Mouse (Mus musculus) intestine, embryonic 16.5 days (tissue): ENCODE results near the gene Atrx. TPM values are rescaled to one million over a fixed set of nuclear protein-coding genes. Genes with fewer than 3 reads are reported as not detected.
"Not testable (repeated sequence)": the region's sequence is repeated elsewhere in the genome, so short reads cannot be mapped to it uniquely, and the experiment has no call there.

ENCODE experiments used
- ATAC-seq: fragments of 200-750 bp; cut with Nextera tagmentation; 2 replicates; pipeline ENCODE4 v1.8.0; 2017; ENCODE audit warnings: moderate TSS enrichment, moderate library complexity
- H3K27ac ChIP-seq: fragments of 300-500 bp; sonication (generic); 2 replicates; pipeline ENCODE4 v1.5.1; 2014; ENCODE audit warnings: mild to moderate bottlenecking, low read length
- H3K27me3 ChIP-seq: fragments of 300-500 bp; sonication (generic); replicated peaks from 2 replicates; pipeline ENCODE4 v1.6.1; 2014; ENCODE audit warnings: low read length, control low read depth, mixed read lengths; ENCODE audit not compliant: control insufficient read depth, insufficient read depth
- H3K36me3 ChIP-seq: fragments of 300-500 bp; sonication (generic); 2 replicates; pipeline ENCODE4 v1.6.1; 2014; ENCODE audit warnings: low read length, control low read depth; ENCODE audit not compliant: control insufficient read depth, insufficient read depth
- H3K4me1 ChIP-seq: fragments of 300-500 bp; sonication (generic); 2 replicates; pipeline ENCODE4 v1.6.1; 2014; ENCODE audit warnings: low read length, control low read depth, mixed read lengths; ENCODE audit not compliant: control insufficient read depth, insufficient read depth
- H3K4me2 ChIP-seq: fragments of 300-500 bp; sonication (generic); 2 replicates; pipeline ENCODE4 v1.6.1; 2014; ENCODE audit warnings: low read depth, low read length, control low read depth
- H3K4me3 ChIP-seq: fragments of 300-500 bp; sonication (generic); 2 replicates; pipeline ENCODE4 v1.5.1; 2014; ENCODE audit warnings: mild to moderate bottlenecking, low read length
- H3K9ac ChIP-seq: fragments of 300-500 bp; sonication (generic); 2 replicates; pipeline ENCODE4 v1.6.1; 2014; ENCODE audit warnings: low read depth, low read length
- H3K9me3 ChIP-seq: fragments of 300-500 bp; sonication (generic); 2 replicates; pipeline ENCODE4 v1.6.1; 2016; ENCODE audit warnings: low read length, control low read depth; ENCODE audit not compliant: control insufficient read depth
- WGBS: fragments of 180-500 bp; shearing (Covaris S2); extraction: QIAGEN DNeasy Blood & Tissue Kit; methylation state at CpG from one replicate; pipeline ENCODE4 v1.1.7; 2014; 5-methylcytosine and 5-hydroxymethylcytosine counted together
- polyA plus RNA-seq: library from polyadenylated mRNA; unstranded; fragments of >200 nt; fragmentation: Nextera tagmentation; extraction: Ambion mirVana; gene quantifications from 2 replicates; pipeline ENCODE4 v1.2.1, GENCODE M21; 2015

Atrx gene
- polyA plus RNA-seq, 1 experiment from 2014 or later, result 111 TPM

DNA sequence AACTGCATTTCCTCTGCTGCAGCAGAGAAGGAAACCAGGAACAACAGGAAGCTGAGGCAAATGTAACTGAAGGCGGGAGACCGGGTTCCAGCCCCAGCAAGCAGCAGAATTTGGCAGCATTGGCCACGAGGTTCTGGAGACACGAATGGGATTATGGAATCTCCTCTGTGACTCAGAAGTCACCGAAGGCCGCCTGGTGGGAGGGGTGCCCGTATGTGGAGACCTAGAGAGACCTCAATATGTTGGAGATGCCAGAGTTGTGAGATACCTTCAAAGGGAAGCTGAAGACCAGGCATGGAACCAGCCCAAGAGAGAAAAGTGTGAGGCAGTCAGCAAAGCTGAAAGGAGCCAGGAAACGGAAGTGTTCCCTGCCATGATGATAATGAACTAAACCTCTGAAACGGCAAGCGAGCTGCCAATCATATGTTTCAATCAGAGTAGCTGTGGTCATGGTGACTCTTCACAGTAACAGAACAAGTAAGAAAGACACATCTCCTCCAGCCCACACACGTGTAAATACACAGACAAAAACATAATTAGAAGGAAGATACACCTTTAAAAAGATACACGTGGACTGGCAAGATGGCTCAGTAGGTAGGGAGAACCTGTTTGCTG lies 3.0 kb downstream of the Atrx start:
- no peak overlapping the region for H3K27ac ChIP-seq
- H3K9ac ChIP-seq, result no peak overlapping the region
- no peaks in the 10 kb centered on the region for H3K36me3 ChIP-seq
- H3K9me3 ChIP-seq, result no peaks in the 10 kb centered on the region
- H3K4me3 ChIP-seq, result no peak overlapping the region
- H3K27me3 ChIP-seq, result no peaks in the 10 kb centered on the region
- ATAC-seq, result no peak
- no peak overlapping the region for H3K4me2 ChIP-seq
- 63% methylated on average over 12 of the region's 12 CpGs for WGBS
- no peaks in the 10 kb centered on the region for H3K4me1 ChIP-seq

- H3K27me3 ChIP-seq, result no peaks in the 10 kb centered on the region
- no peak overlapping the region for H3K9ac ChIP-seq
- no peak overlapping the region for H3K27ac ChIP-seq
- WGBS, result 94% methylated on average over 5 of the region's 5 CpGs
- H3K36me3 ChIP-seq, result no peaks in the 10 kb centered on the region
- no peak overlapping the region for H3K4me3 ChIP-seq
- no peaks in the 10 kb centered on the region for H3K4me1 ChIP-seq
- H3K4me2 ChIP-seq, result no peak overlapping the region
- no peaks in the 10 kb centered on the region for H3K9me3 ChIP-seq
- no peak for ATAC-seq
These were observed 4.7 kb downstream of the Atrx start for GRCm38 (mm10) chrX:105924326-105925070.

DNA sequence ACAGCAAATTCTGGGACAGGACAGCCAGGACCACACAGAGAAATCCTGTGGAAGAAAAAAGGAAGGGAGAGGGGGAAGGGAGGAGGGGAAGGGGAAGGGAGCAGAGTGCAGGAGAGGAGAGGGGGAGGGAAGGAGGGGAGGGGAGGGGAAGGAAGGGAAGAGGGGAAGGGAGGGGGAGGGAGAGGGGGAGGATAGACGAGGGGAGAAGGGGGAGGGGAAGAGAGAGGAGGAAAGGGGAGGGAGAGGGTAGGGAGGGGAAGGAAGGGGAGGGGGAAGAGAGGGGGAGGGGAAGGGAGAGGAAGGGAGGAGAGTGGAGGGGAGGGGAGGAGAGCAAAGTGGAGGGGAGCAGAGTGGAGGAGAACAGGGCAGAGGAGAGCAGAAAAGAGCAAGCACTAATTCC lies 5.3 kb downstream of the Atrx start:
- Histone ChIP-seq H3K4me2 (no peak overlapping the region), H3K27me3 (no peaks in the 10 kb centered on the region), H3K4me1 (no peaks in the 10 kb centered on the region), H3K9me3 (no peaks in the 10 kb centered on the region), H3K27ac (no peak overlapping the region), H3K9ac (no peak overlapping the region), H3K4me3 (no peak overlapping the region), H3K36me3 (no peaks in the 10 kb centered on the region)
- WGBS, result 20% methylated on average over 1 of the region's 1 CpGs
- no peak for ATAC-seq

- H3K4me3 ChIP-seq, H3K9me3 ChIP-seq, H3K4me1 ChIP-seq, H3K36me3 ChIP-seq, H3K27me3 ChIP-seq, H3K27ac ChIP-seq, H3K4me2 ChIP-seq, ATAC-seq, H3K9ac ChIP-seq: not testable (repeated sequence)
- 90% methylated on average over 7 of the region's 7 CpGs for WGBS
These were observed 6.2 kb downstream of the Atrx start for GRCm38 (mm10) chrX:105922986-105923385.

GRCm38 (mm10) chrX:105921421-105921820 lies 7.8 kb downstream of the Atrx start:
- H3K27me3 ChIP-seq, result no peaks in the 10 kb centered on the region
- no peaks in the 10 kb centered on the region for H3K4me1 ChIP-seq
- 88% methylated on average over 2 of the region's 2 CpGs for WGBS
- no peak overlapping the region for H3K4me2 ChIP-seq
- H3K27ac ChIP-seq, result no peak overlapping the region
- ATAC-seq, result no peak
- H3K4me3 ChIP-seq, result no peak overlapping the region
- no peaks in the 10 kb centered on the region for H3K9me3 ChIP-seq
- H3K36me3 ChIP-seq, result no peaks in the 10 kb centered on the region
- no peak overlapping the region for H3K9ac ChIP-seq

GRCm38 (mm10) chrX:105911728-105912127 lies 17.5 kb downstream of the Atrx start:
- Histone ChIP-seq H3K9me3 (no peaks in the 10 kb centered on the region), H3K4me2 (no peak overlapping the region), H3K27me3 (no peaks in the 10 kb centered on the region), H3K9ac (no peak overlapping the region), H3K4me3 (no peak overlapping the region), H3K4me1 (no peaks in the 10 kb centered on the region), H3K27ac (no peak overlapping the region), H3K36me3 (no peaks in the 10 kb centered on the region)
- ATAC-seq, result no peak
- WGBS, result 56% methylated on average over 3 of the region's 3 CpGs

DNA sequence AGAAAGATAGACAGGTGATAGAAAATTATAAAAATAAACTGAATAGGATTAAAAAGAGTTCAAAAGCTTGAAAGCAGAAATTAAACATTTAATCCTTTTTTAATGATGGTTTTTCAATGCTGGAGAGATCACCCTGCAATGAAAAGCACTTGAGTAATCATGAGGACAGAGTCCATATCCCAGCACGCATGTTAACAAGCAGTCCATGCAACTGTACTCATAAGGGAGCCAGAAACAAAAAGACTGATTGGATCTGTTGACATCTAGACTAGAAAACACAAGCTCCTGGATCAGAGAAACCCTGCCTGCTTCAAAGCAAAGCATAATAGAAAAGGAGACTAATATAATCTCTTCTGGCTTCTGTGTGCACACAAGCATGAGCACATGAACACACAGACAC lies 27.6 kb downstream of the Atrx start:
- Histone ChIP-seq H3K27ac (no peak overlapping the region), H3K4me1 (no peaks in the 10 kb centered on the region), H3K9me3 (no peaks in the 10 kb centered on the region), H3K36me3 (no peaks in the 10 kb centered on the region), H3K4me2 (no peak overlapping the region), H3K4me3 (no peak overlapping the region), H3K9ac (no peak overlapping the region), H3K27me3 (no peaks in the 10 kb centered on the region)
- ATAC-seq, result peak; percentile 48; the same call in 1 of the 2 replicates
- WGBS, result 68% methylated on average over 1 of the region's 1 CpGs

- H3K9ac ChIP-seq, result no peak overlapping the region
- no peak overlapping the region for H3K4me3 ChIP-seq
- H3K4me1 ChIP-seq, result no peaks in the 10 kb centered on the region
- H3K27me3 ChIP-seq, result no peaks in the 10 kb centered on the region
- no peaks in the 10 kb centered on the region for H3K36me3 ChIP-seq
- H3K27ac ChIP-seq, result no peak overlapping the region
- WGBS, result 63% methylated on average over 2 of the region's 2 CpGs
- no peaks in the 10 kb centered on the region for H3K9me3 ChIP-seq
- ATAC-seq, result no peak
- H3K4me2 ChIP-seq, result no peak overlapping the region
These were observed 42.3 kb downstream of the Atrx start for GRCm38 (mm10) chrX:105886921-105887320.

DNA sequence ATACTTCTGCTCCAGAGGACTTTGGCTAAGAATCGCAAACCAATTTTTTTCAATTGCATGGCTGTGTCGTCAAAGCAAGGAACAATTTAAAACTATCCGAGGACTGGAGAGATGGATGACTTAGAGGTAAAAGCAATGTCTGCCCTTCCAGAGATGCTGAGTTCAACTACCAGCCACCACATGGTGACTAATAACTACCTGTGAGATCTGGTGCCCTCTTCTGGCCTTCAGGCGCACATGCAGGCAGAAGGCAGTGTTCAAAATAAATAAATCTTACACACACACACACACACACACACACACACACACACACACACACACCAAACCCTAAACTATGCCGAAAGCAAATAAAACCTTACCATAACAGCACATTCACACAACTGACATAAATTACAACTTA lies 64.8 kb downstream of the Atrx start:
- Histone ChIP-seq H3K4me1 (no peaks in the 10 kb centered on the region), H3K27ac (no peak overlapping the region), H3K4me2 (no peak overlapping the region), H3K27me3 (no peaks in the 10 kb centered on the region), H3K4me3 (no peak overlapping the region), H3K9me3 (no peaks in the 10 kb centered on the region), H3K36me3 (no peaks in the 10 kb centered on the region), H3K9ac (no peak overlapping the region)
- 82% methylated on average over 5 of the region's 5 CpGs for WGBS
- no peak for ATAC-seq
